Comparison of ENCODE assay signal across 9 mouse cellular contexts in genomic region chr8:10805405-10806151, GRCm38 (mm10).
A peak's percentile ranks its signal among the peaks of the same experiment; 100 is the strongest.
DNase-seq lines count a peak whose midpoint lies in the region; ATAC-seq lines count a peak whose summit lies in the region.
"Had no signal": no experiment of that assay in that cellular context is flagged by ENCODE, and none has a peak within 500 bp of the region (broad histone marks: within the 10 kb centered on the region; RNA-seq: fewer than 3 reads in every experiment).

No protein-coding gene starts in this region.

- no peak overlapping the region for H3K27ac ChIP-seq in embryonic facial prominence, embryonic 15.5 days (replicated peaks)
- H3K27ac ChIP-seq in midbrain, embryonic 15.5 days: no peak overlapping the region; the same call in 1 of the 2 replicates

- H3K4me2 ChIP-seq in embryonic facial prominence, embryonic 15.5 days (replicated peaks): peak overlapping the region; percentile 21; the same call in 1 of the 2 replicates
- peak overlapping the region; percentile 21 for H3K4me2 ChIP-seq in midbrain, embryonic 15.5 days

- 5% methylated on average over 25 of the region's 25 CpGs for WGBS in embryonic facial prominence, embryonic 15.5 days
- 3% methylated on average over 24 of the region's 25 CpGs for WGBS in midbrain, embryonic 15.5 days

- peaks cover 4% of the 10 kb centered on the region for H3K4me1 ChIP-seq in embryonic facial prominence, embryonic 15.5 days
- H3K4me1 ChIP-seq in midbrain, embryonic 15.5 days: peaks cover 18% of the 10 kb centered on the region

- H3K36me3 ChIP-seq in embryonic facial prominence, embryonic 15.5 days: no peaks in the 10 kb centered on the region
- no peaks in the 10 kb centered on the region for H3K36me3 ChIP-seq in midbrain, embryonic 15.5 days (replicated peaks)

- H3K9me3 ChIP-seq in embryonic facial prominence, embryonic 15.5 days (replicated peaks): no peaks in the 10 kb centered on the region
- H3K9me3 ChIP-seq in midbrain, embryonic 15.5 days: no peaks in the 10 kb centered on the region

- H3K9ac ChIP-seq in embryonic facial prominence, embryonic 15.5 days: no peak overlapping the region
- no peak overlapping the region for H3K9ac ChIP-seq in midbrain, embryonic 15.5 days

- DNase-seq in CD4-positive, CD25-positive, alpha-beta regulatory T cell, adult 2 months (ENCODE audit: low read depth, low spot score): peak; percentile 2
- peak; percentile 25 to 28 for DNase-seq in kidney, adult 8-10 months
- no peak for DNase-seq in spleen, postnatal 4 days (ENCODE audit: low spot score in 2 of 2)
- DNase-seq in cerebellum, postnatal 14 days: no peak
- no peak for DNase-seq in adipocyte (ENCODE audit: low spot score)
- DNase-seq: lung, postnatal 10 days had no signal

- no peak for ATAC-seq in CD4-positive, CD25-positive, alpha-beta regulatory T cell, adult 4 months
- ATAC-seq in embryonic facial prominence, embryonic 15.5 days (ENCODE audit: insufficient number of reproducible peaks, low FRiP score, low TSS enrichment, low read depth): no peak
- peak; percentile 45; the same call in 1 of the 2 replicates for ATAC-seq in midbrain, embryonic 15.5 days (replicated peaks)

- H3K4me3 ChIP-seq in embryonic facial prominence, embryonic 15.5 days (replicated peaks): 0 out of 2 replicates have a peak overlapping the region, but pooled peaks have one; percentile 11
- no peak overlapping the region for H3K4me3 ChIP-seq in midbrain, embryonic 15.5 days

- no peaks in the 10 kb centered on the region for H3K27me3 ChIP-seq in embryonic facial prominence, embryonic 15.5 days
- no peaks in the 10 kb centered on the region for H3K27me3 ChIP-seq in midbrain, embryonic 15.5 days (replicated peaks)

Comparison
In these comparisons a context has a peak if more than half of its experiments do, and no peak if none do; other contexts are left out.
1. DNase-seq: peak in CD4-positive, CD25-positive, alpha-beta regulatory T cell, adult 2 months (single experiment) and kidney, adult 8-10 months (2 of 2); none in spleen, postnatal 4 days (0 of 2), cerebellum, postnatal 14 days (0 of 2) and adipocyte (single experiment).